Mouse (Mus musculus) ES-CJ7 (cell line): ENCODE measurements around the gene Wwc1.
A peak's percentile ranks its signal among the peaks of the same experiment; 100 is the strongest.
"Not testable (repeated sequence)": the region's sequence is repeated elsewhere in the genome, so short reads cannot be mapped to it uniquely, and the experiment has no call there.

Source experiments
- DNase-seq: peaks from one replicate; pipeline ENCODE4 v3.0.0; 2011; ENCODE audit warnings: low read depth, low spot score

The Wwc1 gene

DNA sequence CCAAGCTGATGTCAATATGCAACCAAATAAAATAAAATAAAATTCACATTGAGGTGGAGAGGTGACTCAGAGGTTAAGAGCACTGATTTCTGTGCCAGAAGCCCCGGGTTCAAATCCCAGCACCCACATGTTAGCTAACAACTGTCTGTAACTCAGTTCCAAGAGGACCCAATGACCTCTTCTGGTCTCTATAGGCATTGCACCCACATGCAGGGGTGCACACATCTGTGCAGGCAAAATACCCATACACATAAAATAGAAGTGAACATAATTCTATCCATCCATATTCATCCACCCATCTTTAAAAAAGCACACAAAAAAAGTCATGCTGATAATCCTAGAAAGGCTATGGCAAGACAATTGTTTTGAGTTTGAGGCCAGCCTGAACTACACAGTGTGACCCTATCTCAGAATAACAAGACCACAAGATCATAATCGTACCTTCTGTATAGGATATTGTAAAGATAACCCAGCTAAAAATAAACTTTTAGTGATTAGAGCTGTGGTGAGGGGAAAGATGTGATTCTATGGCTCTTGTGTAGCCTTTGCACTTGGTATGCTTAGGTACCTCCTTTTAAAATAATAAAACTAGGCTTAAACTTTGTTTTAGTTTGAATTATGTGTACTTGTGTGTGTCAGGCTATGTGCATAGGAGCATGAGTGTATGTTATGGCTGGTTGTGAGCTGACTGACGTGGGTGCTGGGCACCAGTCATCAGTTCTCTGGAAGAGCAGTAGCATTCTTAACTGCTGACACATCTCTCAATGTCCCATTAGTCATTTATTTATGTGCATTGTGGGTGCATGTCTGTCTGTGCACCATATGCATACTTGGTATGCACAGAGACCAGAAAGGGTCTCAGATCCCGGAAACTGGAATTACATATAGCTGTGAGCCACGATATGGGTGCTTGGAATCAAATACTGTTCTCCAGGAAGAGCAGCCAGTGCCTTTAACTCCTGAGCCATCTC lies 142.9 kb downstream of the Wwc1 start:
- DNase-seq = no peak

DNA sequence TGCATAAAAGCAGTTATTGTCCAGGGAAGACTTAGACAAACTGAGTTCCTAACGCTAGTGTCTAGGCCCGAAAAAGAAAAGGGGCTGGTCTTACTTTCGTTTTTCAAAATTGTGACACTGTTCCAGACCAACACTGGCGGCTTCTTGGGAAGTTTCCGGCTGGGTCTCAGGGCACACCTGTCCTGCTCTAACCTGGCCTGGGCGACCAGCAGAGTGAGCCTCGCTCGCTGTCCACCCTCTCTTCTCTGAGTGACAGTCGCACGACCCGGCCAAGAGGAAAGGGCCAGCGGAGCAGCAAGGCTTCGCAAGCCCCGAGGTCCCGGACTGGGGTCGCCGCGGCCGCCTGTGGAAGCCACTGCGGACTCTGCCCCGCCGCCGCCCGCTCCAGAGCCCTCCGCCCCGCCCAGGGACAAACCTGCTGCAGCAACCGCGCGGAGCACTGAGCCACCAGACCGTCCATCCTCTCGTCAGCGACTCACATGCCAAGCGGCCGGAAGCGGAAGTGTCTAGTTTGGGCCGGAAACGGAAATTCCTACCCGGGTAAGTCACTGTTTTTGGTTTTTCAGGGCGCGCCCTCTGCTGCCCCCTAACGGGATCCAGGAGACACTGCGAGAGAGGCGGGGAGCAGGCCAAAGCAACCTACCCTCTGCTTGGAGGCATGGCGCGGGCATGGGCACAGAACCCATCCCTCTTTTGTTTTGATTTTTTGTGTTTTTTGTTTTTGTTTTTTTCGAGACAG lies 146.1 kb downstream of the Wwc1 start, which contains the start of gene Rars:
Rars (minus strand) TSS at position 485 of the 739 bp plus-strand sequence.
- peak; percentile 95 for DNase-seq

- no peak for DNase-seq
These were observed 147.1 kb downstream of the Wwc1 start for GRCm38 (mm10) chr11:35833270-35833669.

DNA sequence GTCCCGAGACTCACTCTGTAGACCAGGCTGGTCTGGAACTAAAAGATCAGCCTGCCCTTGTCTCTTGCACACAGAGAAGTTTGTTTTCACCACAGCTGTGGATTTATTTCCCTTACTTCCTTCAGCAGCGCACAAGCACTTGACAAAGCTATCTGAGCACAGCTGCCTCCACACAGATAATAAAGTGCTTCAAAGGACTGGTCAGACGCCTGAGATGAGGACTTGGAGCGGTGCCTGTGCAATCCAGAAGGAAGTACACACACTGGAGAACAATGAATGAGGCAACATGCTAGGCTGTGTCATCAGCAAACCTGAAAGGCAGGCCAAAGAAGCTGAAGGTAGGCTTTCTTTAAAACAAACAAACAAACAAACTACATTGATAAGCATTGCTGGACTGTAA lies 148.2 kb downstream of the Wwc1 start:
- no peak for DNase-seq

DNA sequence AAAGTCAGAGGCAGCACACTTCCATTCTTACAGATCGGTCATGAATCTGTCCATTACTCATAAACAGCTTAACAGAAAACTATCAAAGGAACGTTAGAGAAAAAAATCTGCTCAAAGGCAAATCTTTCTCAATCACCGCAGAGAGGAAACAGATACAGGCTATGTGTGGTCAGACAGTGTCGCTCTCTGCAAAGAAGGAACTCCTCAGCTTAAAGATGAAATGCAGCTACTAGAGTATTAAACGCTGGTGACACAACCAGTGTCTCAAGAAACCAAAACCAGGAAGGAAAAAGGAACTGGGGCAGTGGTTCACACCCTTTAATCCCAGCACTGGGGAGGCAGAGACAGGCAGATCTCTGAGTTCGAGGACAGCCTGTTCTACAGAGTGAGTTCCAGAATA lies 152.6 kb downstream of the Wwc1 start:
- DNase-seq = no peak

DNA sequence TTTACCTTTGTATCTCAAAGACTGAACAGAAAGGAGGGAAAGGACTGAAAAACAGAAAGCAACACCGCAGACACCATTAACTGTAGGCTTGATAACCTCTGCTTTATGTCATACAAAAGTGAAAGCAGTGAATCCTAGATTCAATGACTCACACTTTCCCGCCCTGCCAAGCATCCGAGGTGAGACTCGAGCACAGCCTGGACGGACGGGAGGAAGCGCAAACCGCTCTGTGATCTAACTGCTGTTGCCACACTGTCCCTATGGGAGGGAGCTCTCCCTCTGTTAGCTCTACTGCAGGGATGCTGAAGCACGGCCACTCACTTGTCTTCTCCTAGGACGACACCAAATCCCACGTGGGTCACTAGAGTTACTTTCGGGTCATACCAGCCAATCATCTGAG lies 164.0 kb downstream of the Wwc1 start:
- no peak for DNase-seq

DNA sequence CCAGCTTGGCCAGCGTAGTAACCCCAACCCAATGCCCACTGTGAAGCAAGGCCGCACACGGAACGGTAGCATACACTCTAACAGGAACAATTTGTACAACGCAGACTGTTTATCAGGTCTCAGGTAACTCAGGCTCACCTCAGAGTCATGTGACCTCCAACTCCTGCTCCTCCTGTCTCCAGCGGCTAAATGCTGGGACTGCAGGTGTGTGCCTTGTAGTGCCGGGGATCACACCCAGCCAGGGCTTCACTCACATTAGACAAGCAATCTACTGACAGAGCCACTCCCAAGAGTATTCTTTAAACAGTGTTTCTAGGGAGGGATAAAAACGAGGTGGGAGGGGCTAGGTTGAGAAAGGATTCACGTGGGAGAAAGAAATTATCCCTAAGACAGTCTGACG lies 168.9 kb downstream of the Wwc1 start:
- peak; percentile 75 for DNase-seq

GRCm38 (mm10) chr11:35801332-35801731 lies 179.0 kb downstream of the Wwc1 start:
- peak; percentile 71 for DNase-seq

GRCm38 (mm10) chr11:35798874-35799273 lies 181.5 kb downstream of the Wwc1 start, which contains the start of gene Fbll1:
TSS of gene Fbll1 (minus strand) at chr11:35798884.
- peak; percentile 77 for DNase-seq

GRCm38 (mm10) chr11:35798495-35798820 lies 181.9 kb downstream of the Wwc1 start:
- DNase-seq = peak; percentile 24

- peak; percentile 19 for DNase-seq
These were observed 182.4 kb downstream of the Wwc1 start for GRCm38 (mm10) chr11:35797751-35798494.

- not testable (repeated sequence) for DNase-seq
These were observed 187.5 kb downstream of the Wwc1 start for GRCm38 (mm10) chr11:35792800-35793199.

- peak; percentile 63 for DNase-seq
These were observed 191.9 kb downstream of the Wwc1 start for GRCm38 (mm10) chr11:35788443-35788842.
